Mouse (Mus musculus): ENCODE data around the gene Umod. TPM values are rescaled to one million over a fixed set of nuclear protein-coding genes. Genes with fewer than 3 reads are reported as not detected.

The Umod gene
- polyA plus RNA-seq, 2 experiments: not detected

- no peak overlapping the region for H3K4me3 ChIP-seq (ENCODE audit: insufficient read depth in 1 of 2, low read depth in 2 of 2, low read length in 2 of 2)
- no peaks in the 10 kb centered on the region for H3K27me3 ChIP-seq (ENCODE audit: control insufficient read depth, insufficient read depth, low read length)
- H3K4me2 ChIP-seq (ENCODE audit: low read depth): no peak overlapping the region
- H3K4me1 ChIP-seq (replicated peaks; ENCODE audit: control insufficient read depth in 2 of 2, insufficient read depth in 2 of 2, low read length in 1 of 2): no peaks in the 10 kb centered on the region
- no peaks in the 10 kb centered on the region for H3K9me3 ChIP-seq (ENCODE audit: control insufficient read depth, low read length)
- 58% methylated on average over 4 of the region's 4 CpGs for WGBS (ENCODE audit: insufficient replicate concordance)
- no peaks in the 10 kb centered on the region for H3K36me3 ChIP-seq (replicated peaks; ENCODE audit: control insufficient read depth, insufficient read depth, low read depth)
- TF ChIP-seq EP300 (IDR thresholded peaks at IDR 0.05; ENCODE audit: low read depth): no peak
- TF ChIP-seq CTCF (IDR thresholded peaks at IDR 0.05; ENCODE audit: low read depth): no peak
- no peak overlapping the region for H3K9ac ChIP-seq (replicated peaks)
- no peak for ATAC-seq (ENCODE audit: insufficient read depth)
- DNase-seq (ENCODE audit: low read depth in 3 of 3, low spot score in 3 of 3): no peak
- H3K27ac ChIP-seq: no peak overlapping the region
Observed at GRCm38 (mm10) chr7:119490041-119490780, 11.1 kb upstream of the Umod start.

- TF ChIP-seq EP300 (IDR thresholded peaks at IDR 0.05; ENCODE audit: low read depth) (no peak), CTCF (IDR thresholded peaks at IDR 0.05; ENCODE audit: low read depth) (no peak)
- no peak overlapping the region for H3K4me3 ChIP-seq (ENCODE audit: insufficient read depth in 1 of 2, low read depth in 2 of 2, low read length in 2 of 2)
- WGBS (ENCODE audit: insufficient replicate concordance): 35% methylated on average over 5 of the region's 5 CpGs
- DNase-seq (ENCODE audit: low read depth in 3 of 3, low spot score in 3 of 3) (no peak), ATAC-seq (ENCODE audit: insufficient read depth) (no peak)
- no peaks in the 10 kb centered on the region for H3K9me3 ChIP-seq (ENCODE audit: control insufficient read depth, low read length)
- H3K27ac ChIP-seq: no peak overlapping the region
- H3K4me2 ChIP-seq (ENCODE audit: low read depth): no peak overlapping the region
- no peaks in the 10 kb centered on the region for H3K36me3 ChIP-seq (replicated peaks; ENCODE audit: control insufficient read depth, insufficient read depth, low read depth)
- no peak overlapping the region for H3K9ac ChIP-seq (replicated peaks)
- no peaks in the 10 kb centered on the region for H3K4me1 ChIP-seq (replicated peaks; ENCODE audit: control insufficient read depth in 2 of 2, insufficient read depth in 2 of 2, low read length in 1 of 2)
- H3K27me3 ChIP-seq (ENCODE audit: control insufficient read depth, insufficient read depth, low read length): no peaks in the 10 kb centered on the region
Observed at GRCm38 (mm10) chr7:119486683-119487082, 7.6 kb upstream of the Umod start.

GRCm38 (mm10) chr7:119484154-119484553, 5.1 kb upstream of the Umod start:
- 55% methylated on average over 4 of the region's 4 CpGs for WGBS (ENCODE audit: insufficient replicate concordance)
- no peaks in the 10 kb centered on the region for H3K9me3 ChIP-seq (ENCODE audit: control insufficient read depth, low read length)
- no peak overlapping the region for H3K9ac ChIP-seq (replicated peaks)
- H3K4me2 ChIP-seq (ENCODE audit: low read depth): no peak overlapping the region
- H3K27me3 ChIP-seq (ENCODE audit: control insufficient read depth, insufficient read depth, low read length): no peaks in the 10 kb centered on the region
- TF ChIP-seq EP300 (IDR thresholded peaks at IDR 0.05; ENCODE audit: low read depth): no peak
- TF ChIP-seq CTCF (IDR thresholded peaks at IDR 0.05; ENCODE audit: low read depth): no peak
- no peaks in the 10 kb centered on the region for H3K36me3 ChIP-seq (replicated peaks; ENCODE audit: control insufficient read depth, insufficient read depth, low read depth)
- ATAC-seq (ENCODE audit: insufficient read depth) (no peak), DNase-seq (ENCODE audit: low read depth in 3 of 3, low spot score in 3 of 3) (no peak)
- H3K4me1 ChIP-seq (replicated peaks; ENCODE audit: control insufficient read depth in 2 of 2, insufficient read depth in 2 of 2, low read length in 1 of 2): no peaks in the 10 kb centered on the region
- H3K4me3 ChIP-seq (ENCODE audit: insufficient read depth in 1 of 2, low read depth in 2 of 2, low read length in 2 of 2): no peak overlapping the region
- no peak overlapping the region for H3K27ac ChIP-seq

- WGBS (ENCODE audit: insufficient replicate concordance): 57% methylated on average over 33 of the region's 33 CpGs
- Histone ChIP-seq H3K27me3 (ENCODE audit: control insufficient read depth, insufficient read depth, low read length) (no peaks in the 10 kb centered on the region), H3K4me2 (ENCODE audit: low read depth) (no peak overlapping the region), H3K4me3 (ENCODE audit: insufficient read depth in 1 of 2, low read depth in 2 of 2, low read length in 2 of 2) (no peak overlapping the region), H3K4me1 (replicated peaks; ENCODE audit: control insufficient read depth in 2 of 2, insufficient read depth in 2 of 2, low read length in 1 of 2) (no peaks in the 10 kb centered on the region), H3K9ac (replicated peaks) (no peak overlapping the region), H3K27ac (no peak overlapping the region), H3K36me3 (replicated peaks; ENCODE audit: control insufficient read depth, insufficient read depth, low read depth) (no peaks in the 10 kb centered on the region), H3K9me3 (ENCODE audit: control insufficient read depth, low read length) (no peaks in the 10 kb centered on the region)
- TF ChIP-seq CTCF (IDR thresholded peaks at IDR 0.05; ENCODE audit: low read depth) (no peak), EP300 (IDR thresholded peaks at IDR 0.05; ENCODE audit: low read depth) (no peak)
- ATAC-seq (ENCODE audit: insufficient read depth): no peak
- no peak for DNase-seq (ENCODE audit: low read depth in 3 of 3, low spot score in 3 of 3)
Observed at GRCm38 (mm10) chr7:119476500-119477389, 2.3 kb downstream of the Umod start.

- 63% methylated on average over 6 of the region's 6 CpGs for whole genome bisulfite sequencing (ENCODE audit: insufficient replicate concordance)
- H3K9ac ChIP-seq (replicated peaks): no peak within 1 kb of the TSS
- H3K36me3 ChIP-seq (replicated peaks; ENCODE audit: control insufficient read depth, insufficient read depth, low read depth): no peaks in the 10 kb centered on the region
- no peaks in the 10 kb centered on the region for H3K9me3 ChIP-seq (ENCODE audit: control insufficient read depth, low read length)
- H3K27me3 ChIP-seq (ENCODE audit: control insufficient read depth, insufficient read depth, low read length): no peaks in the 10 kb centered on the region
- DNase-seq (ENCODE audit: low read depth in 3 of 3, low spot score in 3 of 3) (no peak), ATAC-seq (ENCODE audit: insufficient read depth) (no peak)
- TF ChIP-seq EP300 (IDR thresholded peaks at IDR 0.05; ENCODE audit: low read depth) (no peak), CTCF (IDR thresholded peaks at IDR 0.05; ENCODE audit: low read depth) (no peak)
- H3K4me3 ChIP-seq (ENCODE audit: insufficient read depth in 1 of 2, low read depth in 2 of 2, low read length in 2 of 2): no peak within 1 kb of the TSS
- no peak within 1 kb of the TSS for H3K4me2 ChIP-seq (ENCODE audit: low read depth)
- no peaks in the 10 kb centered on the region for H3K4me1 ChIP-seq (replicated peaks; ENCODE audit: control insufficient read depth in 2 of 2, insufficient read depth in 2 of 2, low read length in 1 of 2)
- H3K27ac ChIP-seq: no peak within 1 kb of the TSS
Observed at GRCm38 (mm10) chr7:119459185-119459584, 19.9 kb downstream of the Umod start, which contains the start of gene Gp2. Gene Gp2 (minus strand): TSS chr7:119459285.
